Mouse (Mus musculus): ENCODE results near the gene Cyb5d1.

Gene Cyb5d1

DNA sequence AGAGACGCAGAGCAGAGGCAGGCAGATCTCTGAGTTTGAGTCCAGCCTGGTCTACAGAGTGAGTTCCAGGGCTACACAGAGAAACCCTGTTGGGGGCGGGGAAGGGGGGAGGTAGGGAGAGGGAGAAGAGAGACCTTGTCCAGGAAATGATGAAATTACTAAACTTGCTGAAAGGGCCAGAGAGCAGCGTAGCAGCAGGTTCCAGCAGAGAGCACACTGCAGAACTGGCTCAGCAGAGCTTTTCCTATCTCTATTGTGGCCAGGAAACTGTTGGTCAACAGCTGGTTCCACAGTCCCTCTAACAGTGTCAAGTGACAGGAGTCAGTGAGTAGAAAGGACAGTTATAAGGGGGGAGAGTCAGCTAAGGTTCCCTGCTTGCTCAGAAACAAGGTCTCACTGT lies 15.8 kb downstream of the Cyb5d1 start:
- DNase-seq (ENCODE audit: low read depth, low spot score): no peak

DNA sequence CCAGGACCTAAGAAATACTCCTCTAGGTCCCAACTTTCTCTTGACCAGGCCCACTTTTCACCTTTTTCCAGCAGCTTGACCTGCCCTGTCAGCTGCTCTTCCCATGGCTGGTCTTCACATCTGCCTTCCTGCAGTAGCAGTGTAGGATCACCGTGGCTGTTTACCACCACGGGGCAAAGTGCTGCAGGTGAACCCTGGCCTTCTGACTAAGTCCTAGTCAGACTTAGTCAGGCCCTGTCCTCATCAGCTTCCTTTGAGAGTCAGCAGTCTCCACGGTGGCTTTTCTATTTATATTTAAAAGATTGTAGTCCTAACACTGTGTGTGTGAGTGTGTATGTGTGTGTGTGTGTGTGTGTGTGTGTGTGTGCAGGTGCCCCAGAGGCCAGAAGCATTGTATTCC lies 17.7 kb downstream of the Cyb5d1 start:
- no peak for DNase-seq (ENCODE audit: low read depth, low spot score)

DNA sequence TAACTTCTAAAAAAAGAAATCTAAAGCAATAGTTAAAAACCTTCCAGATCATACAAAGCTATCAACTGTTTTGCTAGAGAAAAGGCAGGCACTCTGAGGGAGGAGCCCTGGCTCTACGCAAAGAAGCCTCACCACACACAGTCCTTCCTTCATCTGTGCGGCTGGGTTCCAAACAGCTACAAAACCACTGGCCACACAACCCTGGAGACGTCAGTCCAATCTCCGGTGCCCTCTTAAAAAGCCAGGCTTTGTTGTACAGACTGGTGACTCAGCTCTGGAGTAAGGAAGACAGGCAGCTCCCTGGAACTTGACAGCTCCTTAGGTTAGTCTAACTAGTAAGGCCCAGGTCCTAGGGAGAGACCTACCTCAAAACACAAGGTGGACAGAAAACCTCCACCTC lies 19.8 kb downstream of the Cyb5d1 start:
- DNase-seq (ENCODE audit: low read depth, low spot score): no peak

DNA sequence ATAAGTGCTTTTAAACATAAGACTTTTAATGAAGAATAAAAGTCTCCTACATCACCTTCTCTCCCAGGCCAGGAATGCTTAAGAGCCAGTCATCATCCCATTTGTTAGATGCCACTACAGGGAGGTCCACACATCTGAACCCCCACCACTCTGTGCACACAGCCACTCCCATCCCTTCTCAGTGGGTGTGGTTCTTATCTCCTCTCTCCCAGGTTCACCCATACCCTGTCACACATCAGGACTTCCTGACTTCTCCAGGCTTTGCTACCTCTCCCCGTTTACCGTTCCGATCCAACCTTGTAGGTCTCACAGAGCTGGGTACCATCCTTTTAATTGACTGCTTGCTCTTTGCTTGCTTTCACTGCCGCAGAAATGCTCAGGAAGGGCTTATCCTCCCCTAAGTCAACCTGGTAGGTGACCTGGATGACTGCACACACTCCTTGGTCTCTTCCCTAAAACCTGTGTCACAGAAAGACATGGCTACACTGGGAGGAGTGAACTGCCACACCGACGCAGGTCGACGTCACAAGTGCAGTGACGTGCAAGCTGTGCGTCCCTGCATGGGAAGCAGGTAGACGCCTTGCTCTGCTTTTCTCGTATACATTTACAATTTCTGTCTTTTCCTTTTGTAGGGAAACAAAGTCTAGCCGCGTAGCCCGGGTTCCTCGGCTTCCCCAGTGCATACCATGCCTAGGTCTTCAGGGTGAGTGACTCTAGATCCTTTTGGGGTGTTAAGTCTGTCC lies 22.0 kb downstream of the Cyb5d1 start:
- DNase-seq (ENCODE audit: low read depth, low spot score): no peak

DNA sequence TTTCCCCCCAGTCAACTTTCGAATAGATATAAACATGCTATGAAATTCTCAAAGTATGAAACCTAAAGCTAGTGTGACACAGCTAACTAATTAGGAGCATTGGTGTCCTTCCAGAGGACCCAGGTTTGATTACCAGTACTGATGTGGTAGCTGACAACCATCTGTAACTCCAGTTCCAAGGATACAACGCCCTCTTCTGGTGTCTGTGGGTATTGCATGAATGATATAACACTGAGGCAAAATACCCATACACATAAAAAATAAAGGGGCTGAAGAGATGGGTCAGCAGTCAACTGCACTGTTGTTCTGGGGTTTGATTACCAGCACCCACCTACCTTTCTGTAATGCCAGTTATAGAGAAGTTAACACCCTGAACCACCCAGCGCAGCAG lies 22.7 kb downstream of the Cyb5d1 start:
- peak; percentile 59 for DNase-seq (ENCODE audit: low read depth, low spot score)

DNA sequence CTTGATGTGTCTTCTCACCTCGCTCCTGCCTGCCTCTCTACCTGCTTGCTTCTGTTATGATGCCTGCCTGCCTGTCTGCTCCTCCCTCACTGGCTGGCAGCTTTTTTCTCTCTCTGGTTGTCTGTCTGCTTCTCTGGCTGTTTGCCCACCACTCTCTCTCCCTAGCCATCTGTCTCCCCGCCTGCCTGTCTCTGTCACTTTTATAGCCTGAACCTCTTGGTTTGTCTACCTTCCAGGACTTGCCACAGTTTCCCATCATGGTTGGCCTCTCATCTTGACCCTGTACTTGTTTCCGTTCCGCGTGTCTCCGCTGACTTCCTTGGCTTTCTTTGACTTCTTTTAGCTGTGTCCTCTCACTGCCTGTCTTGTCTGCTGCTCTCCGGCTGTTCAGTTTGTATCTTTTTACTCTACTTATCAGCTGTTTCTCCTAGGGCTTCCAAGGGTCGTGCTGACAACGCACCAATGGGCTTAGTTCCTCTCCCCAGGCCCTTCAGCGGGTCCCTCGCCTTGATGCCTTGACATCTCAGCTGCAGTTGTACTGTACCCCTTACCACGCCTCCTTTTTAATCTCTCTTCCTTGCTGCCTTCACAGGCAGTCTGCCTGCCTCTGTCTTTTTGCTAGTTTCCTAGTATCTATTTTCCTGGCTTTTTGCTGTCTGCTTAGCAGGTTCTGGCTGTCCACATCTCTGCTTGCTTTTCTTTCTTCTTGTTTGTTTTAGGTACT lies 23.2 kb downstream of the Cyb5d1 start:
- DNase-seq (ENCODE audit: low read depth, low spot score): peak; percentile 52

DNA sequence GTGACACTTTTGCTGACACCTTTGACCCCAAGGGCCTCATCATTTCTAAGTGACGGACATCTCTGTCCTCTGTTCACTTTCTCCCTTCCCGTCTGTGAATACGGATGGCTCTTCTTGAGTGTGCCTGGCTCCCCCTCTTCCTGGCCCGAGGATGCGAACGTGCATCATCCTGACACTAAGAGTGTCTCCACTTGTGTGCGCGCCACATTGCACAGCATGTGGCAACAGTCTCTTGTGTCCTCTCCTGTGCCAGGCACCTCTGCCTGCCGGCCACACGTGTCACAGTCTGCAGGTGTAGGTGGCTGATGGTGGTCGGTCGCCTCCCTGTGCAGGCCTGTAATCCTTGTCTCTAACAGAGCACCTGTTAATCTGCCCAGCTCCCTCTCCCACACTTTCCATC lies 23.8 kb downstream of the Cyb5d1 start:
- peak; percentile 32 for DNase-seq (ENCODE audit: low read depth, low spot score)

DNA sequence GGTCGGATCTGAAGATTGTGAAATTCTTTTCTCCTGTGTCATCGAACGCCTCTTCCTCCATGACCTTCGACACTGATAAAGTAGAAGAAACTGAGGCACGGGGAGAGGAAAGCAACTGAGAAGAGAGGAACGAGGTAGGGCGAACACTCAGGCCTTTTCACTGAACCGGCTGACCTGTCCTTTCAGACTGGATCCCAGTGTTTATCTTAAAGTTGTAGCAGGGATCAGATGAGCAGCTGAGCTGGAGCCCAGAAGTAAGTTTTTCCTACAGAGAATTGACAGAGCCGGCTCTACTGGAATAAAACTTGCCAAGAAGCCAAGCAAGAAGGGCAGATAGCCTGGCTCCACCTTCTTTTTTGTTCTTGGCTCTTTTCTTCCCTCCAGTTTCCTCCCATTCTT lies 24.6 kb downstream of the Cyb5d1 start:
- DNase-seq (ENCODE audit: low read depth, low spot score): no peak

DNA sequence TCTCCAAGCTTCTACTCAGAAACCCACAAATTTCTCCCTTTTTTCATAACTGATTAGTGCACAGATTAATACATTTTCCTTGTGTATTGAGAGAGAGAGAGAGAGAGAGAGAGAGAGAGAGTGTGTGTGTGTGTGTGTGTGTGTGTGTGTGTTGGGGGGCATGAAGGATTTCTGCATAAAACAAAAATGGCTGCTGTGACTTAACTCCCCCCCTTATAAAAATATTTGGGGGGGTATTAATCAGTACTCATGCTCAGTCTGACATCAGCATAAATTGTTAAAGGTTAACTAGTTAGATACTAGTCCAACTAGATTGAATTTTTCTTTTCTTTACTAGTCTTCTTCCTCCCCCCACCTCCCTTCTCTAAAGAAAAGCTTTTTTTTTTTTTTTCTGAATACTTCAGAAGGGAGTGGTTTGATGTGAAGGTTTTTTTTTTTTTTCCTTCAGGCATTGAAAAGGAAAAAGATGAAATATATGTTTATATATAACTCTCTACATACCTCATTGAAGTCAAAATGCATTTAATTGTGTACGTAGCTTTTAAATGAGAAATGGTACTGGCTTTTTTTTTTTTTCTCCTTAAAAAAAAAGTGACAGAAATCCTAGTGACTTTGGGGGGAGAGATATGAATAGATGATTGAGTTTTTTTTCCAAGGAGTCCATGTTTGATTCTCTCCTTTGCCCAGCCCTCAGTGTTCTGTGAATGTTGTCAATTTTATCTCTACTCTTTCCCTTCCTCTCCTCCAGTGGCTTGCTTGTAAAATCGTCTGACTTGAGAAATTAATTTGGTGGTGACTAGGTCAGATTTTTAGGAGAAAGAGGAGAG lies 25.2 kb downstream of the Cyb5d1 start:
- no peak for DNase-seq (ENCODE audit: low read depth, low spot score)

DNA sequence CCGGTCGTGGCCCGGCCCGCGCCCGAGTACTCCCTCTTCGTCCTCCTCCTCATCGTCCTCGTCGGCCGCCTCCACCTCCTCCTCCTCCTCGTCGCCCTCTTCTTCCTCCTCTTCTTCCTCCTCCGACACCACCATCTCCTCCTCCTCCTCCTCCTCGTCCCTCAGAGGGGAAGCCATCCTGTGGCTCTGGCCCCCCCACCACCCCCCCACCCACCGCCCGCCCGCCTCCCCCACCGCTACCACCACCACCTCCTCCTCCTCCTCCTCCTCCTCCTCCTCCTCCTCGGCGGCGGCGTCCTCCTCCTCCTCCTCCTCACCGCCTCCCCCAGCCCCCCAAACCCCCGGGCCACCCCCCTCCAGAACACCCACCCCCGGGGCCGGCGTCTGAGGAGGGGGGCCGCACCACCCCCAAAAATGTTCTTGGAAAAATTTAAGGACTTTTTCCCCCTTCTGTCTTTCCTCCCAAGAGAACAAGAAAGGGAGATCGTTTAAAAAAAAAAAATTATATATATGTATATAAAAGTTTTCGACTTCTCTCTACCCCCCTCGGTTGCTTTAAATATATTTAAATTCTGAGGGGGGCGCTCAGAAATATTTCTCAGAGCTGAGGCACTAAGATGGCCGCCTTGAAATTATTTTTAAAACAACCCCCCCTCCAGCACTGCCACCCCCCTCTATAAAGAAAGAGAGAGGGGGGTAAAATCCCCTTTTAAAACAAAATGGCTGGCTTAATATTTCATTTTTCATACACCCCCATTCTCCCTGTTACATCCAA lies 26.0 kb downstream of the Cyb5d1 start, which contains the start of gene Chd3:
Chd3 (minus strand) TSS at position 192 of the 775 bp plus-strand sequence.
- peak; percentile 40 for DNase-seq (ENCODE audit: low read depth, low spot score)

DNA sequence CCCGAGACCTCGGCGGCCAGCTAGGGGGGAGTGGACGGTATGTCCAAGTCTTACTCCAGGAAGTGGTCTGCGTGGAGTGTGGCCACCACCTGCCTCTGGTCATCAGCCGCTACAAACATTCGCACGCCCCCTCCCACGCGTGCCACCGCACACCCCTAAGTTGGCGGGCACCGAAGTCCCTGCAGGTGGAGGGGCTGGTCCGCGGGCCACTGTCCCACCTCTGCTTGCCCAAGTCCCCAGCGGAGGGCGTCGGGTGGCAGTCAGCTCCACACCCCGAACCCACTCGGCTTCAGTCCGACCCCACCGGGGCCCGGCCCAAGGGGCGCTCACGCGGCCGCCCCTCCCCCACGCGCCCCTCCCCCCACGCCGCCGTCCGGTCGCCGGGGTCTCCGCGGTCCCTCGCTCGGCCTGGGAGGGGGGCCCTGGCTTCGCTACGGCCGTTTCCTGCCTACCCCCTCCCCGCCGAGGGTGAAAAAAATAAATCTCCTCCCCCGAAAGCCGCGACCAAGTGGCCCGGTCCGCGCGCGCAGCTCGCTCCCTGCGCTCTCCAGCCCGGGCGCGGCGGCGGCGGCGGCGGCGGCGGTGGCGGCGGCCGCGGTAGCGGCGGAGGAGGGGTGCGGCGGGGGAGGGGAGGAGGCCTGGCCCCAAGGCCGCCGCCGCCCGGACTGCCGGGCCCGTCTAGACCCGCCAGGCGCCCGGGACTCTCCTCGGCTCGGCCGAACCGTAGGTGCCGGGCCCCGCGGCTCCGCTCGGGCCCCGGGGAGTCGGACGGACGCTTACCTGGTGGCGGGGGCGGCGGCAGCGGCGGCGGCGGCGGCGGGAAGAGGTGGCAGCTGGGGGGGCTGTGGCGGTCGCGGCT lies 26.8 kb downstream of the Cyb5d1 start:
- DNase-seq (ENCODE audit: low read depth, low spot score): peak; percentile 63

DNA sequence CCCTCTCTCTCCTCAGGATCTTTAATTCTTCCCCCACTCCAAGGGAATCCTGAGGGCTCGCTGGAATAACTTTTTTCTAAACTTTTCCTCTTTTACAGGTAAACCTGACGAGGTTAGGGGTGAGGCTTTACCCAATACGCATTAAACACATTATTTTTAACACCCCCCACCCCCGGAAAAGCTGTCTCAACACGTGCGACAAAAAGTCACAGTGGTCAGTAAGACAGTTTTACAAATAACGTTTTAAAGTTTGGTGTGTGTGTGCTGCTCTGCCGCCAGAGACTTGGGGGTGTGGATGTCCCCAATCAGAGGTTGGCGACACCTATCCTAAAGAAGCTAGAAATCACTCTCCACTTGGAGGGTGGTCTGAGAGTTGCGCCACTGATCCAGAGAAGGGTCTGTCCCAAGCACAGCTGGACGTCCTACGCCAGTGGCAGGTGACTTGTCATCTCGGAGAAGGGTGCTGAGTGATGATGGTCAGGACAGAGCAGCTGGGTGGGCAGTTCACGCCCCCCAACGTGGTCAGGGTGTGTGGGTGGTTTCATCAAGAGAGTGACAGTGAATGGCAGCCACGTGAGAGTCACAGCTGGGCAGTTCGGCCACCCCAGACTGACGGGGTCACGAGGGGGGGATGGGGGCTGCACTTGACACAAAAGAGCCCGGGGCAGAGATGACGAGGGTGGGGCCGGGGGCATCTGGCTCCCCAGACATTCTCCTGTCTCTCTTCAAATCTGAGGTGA lies 27.6 kb downstream of the Cyb5d1 start:
- DNase-seq (ENCODE audit: low read depth, low spot score): peak; percentile 48

DNA sequence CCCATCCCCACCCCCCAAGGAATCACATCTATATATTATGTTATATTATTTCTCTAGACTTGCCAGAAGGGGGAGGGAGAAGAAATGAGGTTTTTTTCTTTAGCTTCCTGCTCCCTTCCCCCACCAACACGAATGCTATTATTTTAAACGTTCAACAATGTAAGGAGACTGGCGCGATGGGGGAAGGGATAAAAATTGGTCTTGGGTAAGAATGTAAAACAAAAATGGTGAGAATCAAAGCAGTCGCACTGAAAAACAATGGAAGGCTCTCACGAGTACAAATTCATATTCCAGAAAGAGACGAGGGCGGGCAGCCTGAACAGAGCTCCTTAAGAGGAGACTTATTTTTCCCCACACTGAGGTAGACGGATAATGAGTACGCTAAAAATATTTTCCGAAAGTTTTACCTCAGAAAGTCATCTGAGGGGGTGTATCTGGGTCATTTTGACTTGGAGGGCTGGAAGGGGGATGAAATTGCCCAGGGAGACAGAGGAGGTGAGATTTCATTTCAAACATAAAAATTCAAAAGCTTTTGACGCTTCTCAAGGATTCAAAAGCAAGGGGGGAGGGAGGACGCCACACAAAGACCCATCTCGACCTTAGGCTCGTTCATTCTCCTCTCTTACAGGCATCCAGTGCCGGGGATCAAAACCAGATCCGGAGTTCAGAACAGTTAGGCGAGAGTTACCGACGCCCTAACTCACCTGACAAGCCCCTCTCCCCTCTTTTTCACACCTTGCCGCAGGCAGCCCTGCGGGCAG lies 28.4 kb downstream of the Cyb5d1 start:
- DNase-seq (ENCODE audit: low read depth, low spot score): peak; percentile 74

DNA sequence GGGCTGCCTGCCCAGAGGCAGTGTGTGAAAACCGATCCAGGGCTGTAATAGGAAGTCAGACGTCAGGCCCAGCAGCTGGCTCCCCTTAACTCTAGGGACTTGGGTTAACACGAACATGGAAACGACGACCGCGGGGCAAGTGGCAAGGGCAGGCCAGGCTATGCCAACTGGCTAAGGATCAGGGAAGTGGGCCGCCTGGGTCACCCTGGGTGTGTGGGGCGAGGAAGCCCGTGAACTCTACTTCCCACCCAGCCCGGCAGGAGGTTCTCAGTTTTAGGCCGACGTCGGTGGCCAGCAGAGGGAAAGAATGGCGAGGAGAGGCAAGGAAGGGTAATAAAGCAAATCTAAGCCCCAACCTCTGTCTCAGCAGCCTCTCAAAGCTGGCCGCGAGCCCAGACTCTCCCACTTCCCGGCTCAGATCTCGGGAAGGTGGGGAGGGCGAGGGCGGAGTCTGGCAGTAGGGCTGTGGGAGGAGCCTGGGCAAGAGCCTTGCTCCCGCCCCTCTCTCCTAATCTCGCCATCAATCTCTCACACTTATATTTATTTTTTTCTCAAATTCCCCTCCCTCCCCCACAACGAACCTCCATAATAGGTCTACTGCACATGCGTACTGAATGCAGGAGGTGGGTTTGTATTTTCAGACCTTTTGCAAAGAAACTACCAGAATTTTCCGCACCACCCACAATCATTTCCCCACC lies 29.1 kb downstream of the Cyb5d1 start:
- DNase-seq (ENCODE audit: low read depth, low spot score): peak; percentile 98

DNA sequence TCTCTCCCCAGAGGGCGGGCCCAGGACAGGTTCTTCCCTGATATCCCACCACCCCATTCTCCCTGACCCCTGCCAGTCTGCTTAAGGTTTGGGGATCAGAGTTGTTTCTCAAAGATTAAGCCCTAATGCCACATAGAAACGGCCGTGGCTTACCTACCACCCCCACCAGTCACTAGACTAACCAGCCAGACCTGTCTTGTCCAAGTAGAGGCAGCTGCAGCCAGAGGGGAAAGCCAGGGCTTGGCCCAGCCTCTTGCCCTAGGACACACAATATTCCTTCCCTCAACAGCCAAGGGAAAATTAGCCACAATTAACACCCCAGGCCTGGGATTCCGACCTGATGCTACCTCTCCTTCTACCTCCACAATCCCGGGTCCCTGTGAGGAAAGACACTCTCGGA lies 29.7 kb downstream of the Cyb5d1 start:
- peak; percentile 38 for DNase-seq (ENCODE audit: low read depth, low spot score)

DNA sequence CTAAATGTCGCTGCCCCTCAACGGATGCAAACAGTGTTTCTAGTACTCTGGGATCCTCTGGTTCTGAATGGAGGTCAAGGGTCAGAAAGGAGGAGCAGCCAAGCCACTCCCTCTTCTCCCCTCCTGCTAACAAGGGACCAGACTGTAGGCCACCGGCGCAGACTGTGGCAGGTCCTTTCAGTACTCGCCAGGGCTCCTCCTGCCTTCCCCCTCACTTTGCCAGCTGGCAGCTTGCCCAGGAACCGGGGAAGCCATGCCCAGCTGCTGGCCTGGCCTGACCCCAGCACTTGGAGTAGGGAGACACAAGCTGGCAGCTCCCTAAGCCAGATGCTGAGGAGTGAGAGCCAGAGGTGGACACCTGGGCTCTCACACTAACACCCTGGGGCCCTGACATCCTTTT lies 30.5 kb downstream of the Cyb5d1 start:
- no peak for DNase-seq (ENCODE audit: low read depth, low spot score)

DNA sequence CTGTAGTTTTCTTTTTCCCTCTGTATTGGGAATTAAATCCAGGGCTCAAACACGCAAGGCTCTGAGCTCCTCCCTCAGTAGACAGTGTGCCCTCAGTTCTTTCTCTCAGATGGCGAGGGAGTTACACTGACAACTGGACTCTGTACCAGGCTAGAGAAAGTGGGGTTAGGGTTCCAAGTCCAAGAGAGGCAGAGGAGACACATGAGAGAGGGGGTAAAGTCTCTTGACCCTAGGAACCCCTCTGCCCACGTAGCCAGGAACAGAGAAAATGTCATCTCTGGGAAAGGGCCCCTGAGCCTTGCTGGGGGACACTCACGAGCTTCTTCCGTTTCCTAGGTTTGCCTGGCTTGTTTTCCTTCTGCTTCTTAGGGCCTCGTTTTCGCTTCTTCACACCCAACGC lies 31.1 kb downstream of the Cyb5d1 start:
- no peak for DNase-seq (ENCODE audit: low read depth, low spot score)

DNA sequence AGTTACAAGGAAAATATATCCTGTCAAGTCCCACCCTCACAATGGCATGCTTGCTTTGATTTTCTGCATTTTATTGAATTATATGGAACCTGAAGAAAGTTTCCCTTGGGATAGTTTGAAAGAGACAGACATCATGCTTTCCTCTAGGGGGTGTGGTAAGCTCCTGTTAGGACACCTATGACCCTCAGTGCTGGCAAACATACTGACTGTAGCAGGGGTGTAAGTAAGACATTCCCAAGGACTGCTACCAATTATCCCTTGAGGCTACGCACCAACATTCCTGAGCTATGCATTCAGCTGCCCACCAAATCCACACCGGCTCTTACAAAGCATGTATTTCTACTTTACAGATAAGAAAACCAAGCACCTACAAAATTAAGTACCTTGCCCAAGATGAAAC lies 33.0 kb downstream of the Cyb5d1 start:
- DNase-seq (ENCODE audit: low read depth, low spot score): no peak

DNA sequence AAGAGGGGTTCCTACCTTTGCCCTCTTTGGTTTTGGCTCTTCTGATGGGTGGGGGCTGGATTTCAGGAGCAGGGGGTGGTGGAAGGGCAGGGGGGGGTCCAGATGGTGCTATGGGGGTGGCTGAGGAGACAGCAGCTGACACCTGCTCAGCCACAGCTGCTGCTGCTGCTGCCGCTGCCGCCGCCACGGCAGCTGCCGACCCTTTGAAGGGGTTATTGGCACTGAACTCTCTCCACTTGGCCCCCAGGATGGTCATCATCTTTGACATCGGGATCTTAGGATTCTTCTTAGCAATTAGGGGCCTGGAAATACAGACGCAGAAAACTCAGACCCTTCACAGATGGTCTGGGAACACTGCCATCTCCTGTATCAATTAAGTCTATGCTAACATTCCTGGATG lies 33.4 kb downstream of the Cyb5d1 start:
- no peak for DNase-seq (ENCODE audit: low read depth, low spot score)

Data from CD4-positive helper T cell, adult 2 months (primary cell).